Mouse (Mus musculus) adrenal gland (tissue): ENCODE measurements around the gene Mylk3.

Experiments used
- intact Hi-C: fragments of 180-260 bp; cut with DNase I; formaldehyde crosslinking; loops from one replicate; pipeline ENCODE4 v1.15.1; 2025
- long read RNA-seq, 2 experiments: library from polyadenylated mRNA; unstranded; transcript quantifications; one replicate each; pipeline ENCODE4 v2.0.0; 2020; ENCODE audit warnings: borderline replicate concordance in 1 of 2; ENCODE audit not compliant: insufficient replicate concordance in 1 of 2

The Mylk3 gene
- long read RNA-seq, experiment 1: 0 reads
- long read RNA-seq, experiment 2: 0 reads

GRCm38 (mm10) chr8:85386205-85386604 lies at the start of gene Mylk3:
TSS of gene Mylk3 (minus strand) at chr8:85386345.
- intact Hi-C loops: no loop called here

GRCm38 (mm10) chr8:85435736-85436135 lies 49.6 kb upstream of the Mylk3 start:
- intact Hi-C loops: no loop called here

GRCm38 (mm10) chr8:85434817-85435216 lies 48.7 kb upstream of the Mylk3 start:
- intact Hi-C loops: no loop called here

GRCm38 (mm10) chr8:85433017-85433393 lies 46.9 kb upstream of the Mylk3 start:
- intact Hi-C loops: no loop called here

- intact Hi-C loops: no loop called here
Measured at GRCm38 (mm10) chr8:85432168-85433016, 46.2 kb upstream of the Mylk3 start, which contains the start of gene 4921524J17Rik. TSS of gene 4921524J17Rik (minus strand) at chr8:85432833.

GRCm38 (mm10) chr8:85431281-85432167 lies 45.4 kb upstream of the Mylk3 start:
- intact Hi-C loops: no loop called here

GRCm38 (mm10) chr8:85430801-85431200 lies 44.7 kb upstream of the Mylk3 start:
- intact Hi-C loops: no loop called here

GRCm38 (mm10) chr8:85429219-85429618 lies 43.1 kb upstream of the Mylk3 start:
- intact Hi-C loops: no loop called here

GRCm38 (mm10) chr8:85427026-85427425 lies 40.9 kb upstream of the Mylk3 start:
- intact Hi-C loops: no loop called here

- intact Hi-C loops: no loop called here
Measured at GRCm38 (mm10) chr8:85421329-85421728, 35.2 kb upstream of the Mylk3 start.

GRCm38 (mm10) chr8:85408526-85408925 lies 22.4 kb upstream of the Mylk3 start:
- intact Hi-C loops: no loop called here

GRCm38 (mm10) chr8:85408053-85408505 lies 21.9 kb upstream of the Mylk3 start:
- intact Hi-C loops: no loop called here

GRCm38 (mm10) chr8:85405961-85406360 lies 19.8 kb upstream of the Mylk3 start:
- intact Hi-C loops: no loop called here

GRCm38 (mm10) chr8:85405418-85405817 lies 19.3 kb upstream of the Mylk3 start:
- intact Hi-C loops: no loop called here

GRCm38 (mm10) chr8:85398548-85398947 lies 12.4 kb upstream of the Mylk3 start:
- intact Hi-C loops: loop anchor here (5.0 kb wide), 1 partner anchor 86 kb away; no protein-coding TSS in a partner anchor

- intact Hi-C loops: loop anchor here (5.0 kb wide), 1 partner anchor 85 kb away; no protein-coding TSS in a partner anchor
Measured at GRCm38 (mm10) chr8:85397508-85397907, 11.4 kb upstream of the Mylk3 start.

GRCm38 (mm10) chr8:85396432-85397079 lies 10.4 kb upstream of the Mylk3 start:
- intact Hi-C loops: loop anchor here (5.0 kb wide), 1 partner anchor 84 kb away; no protein-coding TSS in a partner anchor

- intact Hi-C loops: loop anchor here (5.0 kb wide), 1 partner anchor 84 kb away; no protein-coding TSS in a partner anchor
Measured at GRCm38 (mm10) chr8:85395681-85396431, 9.7 kb upstream of the Mylk3 start.

- intact Hi-C loops: loop anchor here (5.0 kb wide), 1 partner anchor 83 kb away; no protein-coding TSS in a partner anchor
Measured at GRCm38 (mm10) chr8:85395017-85395416, 8.9 kb upstream of the Mylk3 start.

GRCm38 (mm10) chr8:85393199-85393598 lies 7.1 kb upstream of the Mylk3 start:
- intact Hi-C loops: no loop called here
